Mouse (Mus musculus) liver, postnatal 0 days (tissue): ENCODE results near the gene Il12b. TPM values are rescaled to one million over a fixed set of nuclear protein-coding genes. Genes with fewer than 3 reads are reported as not detected.
"Not testable (repeated sequence)": the region's sequence is repeated elsewhere in the genome, so short reads cannot be mapped to it uniquely, and the experiment has no call there.

Source experiments
- ATAC-seq: fragments of 200-750 bp; cut with Nextera tagmentation; 2 replicates; pipeline ENCODE4 v1.8.0; 2017; ENCODE audit warnings: mild to moderate bottlenecking, moderate library complexity
- DNase-seq: peaks from one replicate; pipeline ENCODE4 v3.0.0-alpha.2; 2016
- H3K27ac ChIP-seq: fragments of 300-500 bp; sonication (generic); 2 replicates; pipeline ENCODE4 v1.5.1; 2014; ENCODE audit warnings: antibody characterized with exemption, moderate library complexity, mild to moderate bottlenecking, low read depth
- H3K27me3 ChIP-seq: fragments of 300-500 bp; sonication (generic); 2 replicates; pipeline ENCODE4 v1.6.1; 2014; ENCODE audit warnings: low read length, control low read depth, mixed read lengths; ENCODE audit not compliant: insufficient read depth
- H3K36me3 ChIP-seq: fragments of 300-500 bp; sonication (generic); replicated peaks from 2 replicates; pipeline ENCODE4 v1.6.1; 2014; ENCODE audit warnings: mild to moderate bottlenecking, control low read depth, low read length, moderate library complexity, mixed read lengths; ENCODE audit not compliant: insufficient read depth
- H3K4me1 ChIP-seq: fragments of 300-500 bp; sonication (generic); 2 replicates; pipeline ENCODE4 v1.6.1; 2014; ENCODE audit warnings: antibody characterized with exemption, mild to moderate bottlenecking, control low read depth; ENCODE audit not compliant: insufficient read depth
- H3K4me2 ChIP-seq: fragments of 300-500 bp; sonication (generic); 2 replicates; pipeline ENCODE4 v1.6.1; 2014; ENCODE audit warnings: low read depth, mild to moderate bottlenecking, low read length, moderate library complexity, mixed read lengths
- H3K4me3 ChIP-seq: fragments of 300-500 bp; sonication (generic); 2 replicates; pipeline ENCODE4 v1.5.1; 2014; ENCODE audit warnings: low read depth, low read length
- H3K9ac ChIP-seq: fragments of 300-500 bp; sonication (generic); replicated peaks from 2 replicates; pipeline ENCODE4 v1.6.1; 2014; ENCODE audit warnings: mild to moderate bottlenecking, moderate library complexity
- H3K9me3 ChIP-seq: fragments of 300-500 bp; sonication (generic); 2 replicates; pipeline ENCODE4 v1.6.1; 2016; ENCODE audit warnings: mild to moderate bottlenecking, control low read depth, low read length, mixed read lengths
- CTCF ChIP-seq: sonication (generic); IDR thresholded peaks from 2 replicates; pipeline ENCODE4 v1.5.1; 2016; ENCODE audit warnings: antibody characterized with exemption, low read depth
- EP300 ChIP-seq: IDR thresholded peaks from 2 replicates; pipeline ENCODE4 v1.6.1; 2016; ENCODE audit warnings: antibody characterized with exemption, low read depth, mild to moderate bottlenecking
- WGBS: fragments of 180-500 bp; shearing (Covaris S2); extraction: QIAGEN DNeasy Blood & Tissue Kit; methylation state at CpG from one replicate; pipeline ENCODE4 v1.1.7; 2014; ENCODE audit not compliant: insufficient replicate concordance; 5-methylcytosine and 5-hydroxymethylcytosine counted together
- polyA plus RNA-seq: library from polyadenylated mRNA; unstranded; fragments of >200 nt; fragmentation: Nextera tagmentation; extraction: Ambion mirVana; gene quantifications from 2 replicates; pipeline ENCODE4 v1.2.1, GENCODE M21; 2015

Gene Il12b
- polyA plus RNA-seq, 1 experiment from 2014 or later: not detected

DNA sequence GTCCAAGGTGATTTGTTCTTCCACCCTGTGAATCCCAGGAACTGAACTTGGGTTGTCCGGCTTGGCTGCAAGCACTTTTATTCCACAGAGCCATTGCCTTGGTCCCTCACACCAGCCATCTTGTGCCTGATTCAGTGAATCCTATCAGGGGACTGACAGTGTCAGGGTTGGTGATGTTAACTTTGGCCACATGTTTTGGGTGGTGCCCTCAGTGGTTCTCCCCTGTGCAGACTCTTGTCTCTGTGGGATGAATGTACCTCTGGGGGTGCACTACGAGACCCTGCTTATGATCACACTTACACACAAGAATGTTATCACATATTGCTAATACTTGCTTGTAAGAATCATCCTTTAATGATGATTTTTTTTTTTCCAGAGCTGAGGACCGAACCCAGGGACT is 30.2 kb downstream of the Il12b start:
- 82% methylated on average over 3 of the region's 3 CpGs for WGBS
- Histone ChIP-seq H3K4me2 (no peak overlapping the region), H3K4me1 (no peaks in the 10 kb centered on the region), H3K36me3 (no peaks in the 10 kb centered on the region), H3K9ac (no peak overlapping the region), H3K9me3 (no peaks in the 10 kb centered on the region), H3K4me3 (no peak overlapping the region), H3K27me3 (no peaks in the 10 kb centered on the region), H3K27ac (no peak overlapping the region)
- ATAC-seq (no peak), DNase-seq (no peak)
- TF ChIP-seq CTCF (no peak), EP300 (no peak)

GRCm38 (mm10) chr11:44437786-44438185 is 37.9 kb downstream of the Il12b start:
- no peaks in the 10 kb centered on the region for H3K9me3 ChIP-seq
- no peak overlapping the region for H3K4me2 ChIP-seq
- H3K36me3 ChIP-seq: no peaks in the 10 kb centered on the region
- H3K27me3 ChIP-seq: no peaks in the 10 kb centered on the region
- ATAC-seq (no peak), DNase-seq (no peak)
- H3K4me3 ChIP-seq: no peak overlapping the region
- no peak overlapping the region for H3K9ac ChIP-seq
- H3K27ac ChIP-seq: no peak overlapping the region
- no peaks in the 10 kb centered on the region for H3K4me1 ChIP-seq
- WGBS: 79% methylated on average over 6 of the region's 6 CpGs
- TF ChIP-seq EP300 (no peak), CTCF (no peak)

GRCm38 (mm10) chr11:44451046-44451445 is 51.2 kb downstream of the Il12b start:
- no peak overlapping the region for H3K4me3 ChIP-seq
- no peaks in the 10 kb centered on the region for H3K4me1 ChIP-seq
- no peak overlapping the region for H3K27ac ChIP-seq
- no peaks in the 10 kb centered on the region for H3K27me3 ChIP-seq
- no peak for DNase-seq
- ATAC-seq: no peak
- peaks cover 13% of the 10 kb centered on the region for H3K36me3 ChIP-seq
- TF ChIP-seq EP300: no peak
- no peak for TF ChIP-seq CTCF
- H3K9ac ChIP-seq: no peak overlapping the region
- H3K4me2 ChIP-seq: no peak overlapping the region
- H3K9me3 ChIP-seq: 0 out of 2 replicates have a peak, but pooled peaks cover 3% of the 10 kb centered on the region

GRCm38 (mm10) chr11:44452016-44452415 is 52.2 kb downstream of the Il12b start:
- not testable (repeated sequence) for DNase-seq, H3K27ac ChIP-seq, H3K4me3 ChIP-seq, ATAC-seq, H3K9me3 ChIP-seq, H3K9ac ChIP-seq, H3K4me1 ChIP-seq, H3K27me3 ChIP-seq, H3K4me2 ChIP-seq
- 88% methylated on average over 5 of the region's 5 CpGs for WGBS
- peaks cover 20% of the 10 kb centered on the region for H3K36me3 ChIP-seq

- H3K9me3 ChIP-seq: 0 out of 2 replicates have a peak, but pooled peaks cover 3% of the 10 kb centered on the region
- DNase-seq (peak; percentile 65), ATAC-seq (peak; percentile 54)
- peaks cover 30% of the 10 kb centered on the region for H3K36me3 ChIP-seq
- H3K4me2 ChIP-seq: no peak overlapping the region
- H3K4me3 ChIP-seq: no peak overlapping the region
- H3K27ac ChIP-seq: no peak overlapping the region
- no peaks in the 10 kb centered on the region for H3K27me3 ChIP-seq
- no peaks in the 10 kb centered on the region for H3K4me1 ChIP-seq
- TF ChIP-seq CTCF (peak; percentile 92), EP300 (no peak)
- 51% methylated on average over 2 of the region's 2 CpGs for WGBS
- no peak overlapping the region for H3K9ac ChIP-seq
Measured at GRCm38 (mm10) chr11:44453423-44453822, 53.6 kb downstream of the Il12b start.

GRCm38 (mm10) chr11:44461493-44461892 is 61.6 kb downstream of the Il12b start:
- Histone ChIP-seq H3K27me3 (no peaks in the 10 kb centered on the region), H3K36me3 (peaks cover 39% of the 10 kb centered on the region), H3K4me2 (no peak overlapping the region), H3K27ac (no peak overlapping the region), H3K9me3 (no peaks in the 10 kb centered on the region), H3K4me1 (no peaks in the 10 kb centered on the region), H3K9ac (no peak overlapping the region), H3K4me3 (no peak overlapping the region)
- 59% methylated on average over 6 of the region's 6 CpGs for WGBS
- TF ChIP-seq CTCF (no peak), EP300 (no peak)
- peak; percentile 44; the same call in 1 of the 2 replicates for ATAC-seq
- DNase-seq: no peak

Other genes with a start within 250 kb of the Il12b start
- gene Ublcp1, start 70.4 kb downstream of the Il12b start, polyA plus RNA-seq: 40.8 and 40.9 TPM in 2 replicates
- gene Rnf145, start 118.9 kb downstream of the Il12b start, polyA plus RNA-seq: 31.9 and 32.7 TPM in 2 replicates
- 4.6 and 5.0 TPM in 2 replicates for gene Ebf1, start 217.3 kb downstream of the Il12b start, polyA plus RNA-seq